Mouse (Mus musculus): ENCODE measurements around the gene Cda. TPM values are rescaled to one million over a fixed set of nuclear protein-coding genes. Genes with fewer than 3 reads are reported as not detected.

Cda gene
- total RNA-seq (2022) = 1 to 10 TPM; 2.1 to 3.2 (median 2.8) TPM

DNA sequence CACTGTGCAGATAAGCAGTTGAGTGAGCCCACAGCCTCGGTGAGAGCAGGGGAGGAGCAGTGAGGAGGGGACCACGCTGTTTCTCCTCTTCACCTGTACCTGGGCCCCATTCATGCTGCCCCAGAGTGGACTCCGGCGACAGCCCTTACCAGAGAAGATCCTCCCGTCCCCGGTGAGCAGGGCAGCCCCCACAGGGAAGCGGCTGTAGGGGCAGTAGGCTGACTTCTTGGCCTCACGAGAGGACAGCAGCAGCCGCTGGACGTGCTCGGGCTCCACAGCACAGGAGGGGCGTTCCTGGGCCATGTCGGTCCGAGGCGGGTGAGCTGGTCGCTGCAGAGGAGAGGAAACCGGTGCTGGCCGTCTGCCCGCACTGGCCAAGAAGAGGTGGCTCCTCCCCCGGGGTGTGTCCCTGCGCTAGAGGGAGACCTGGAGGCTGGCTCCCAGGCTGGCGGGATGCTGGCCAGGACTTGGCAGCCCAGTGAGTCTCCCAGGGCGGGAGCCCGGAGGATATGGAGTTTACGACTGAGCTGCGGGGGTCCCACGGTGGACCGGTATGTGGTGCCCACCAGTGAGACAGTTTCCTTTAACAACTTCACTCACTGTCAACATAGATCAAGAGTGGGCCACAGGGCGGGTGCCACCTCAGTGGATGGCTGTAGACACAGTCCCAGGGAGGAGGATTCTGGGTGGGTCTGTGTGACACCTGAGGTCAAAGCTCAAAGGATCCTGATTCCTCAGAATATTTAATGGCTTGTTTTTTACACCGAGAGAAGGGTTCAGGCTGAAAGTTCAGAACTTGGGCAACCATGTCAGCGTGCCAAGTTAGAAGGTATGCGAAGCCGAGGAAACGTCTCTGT lies at the start of gene Cda:
Gene Cda, minus strand, starts transcription at position 352 of the 857 bp plus-strand sequence.
- peak; percentile 84 for DNase-seq (ENCODE audit: low spot score)

DNA sequence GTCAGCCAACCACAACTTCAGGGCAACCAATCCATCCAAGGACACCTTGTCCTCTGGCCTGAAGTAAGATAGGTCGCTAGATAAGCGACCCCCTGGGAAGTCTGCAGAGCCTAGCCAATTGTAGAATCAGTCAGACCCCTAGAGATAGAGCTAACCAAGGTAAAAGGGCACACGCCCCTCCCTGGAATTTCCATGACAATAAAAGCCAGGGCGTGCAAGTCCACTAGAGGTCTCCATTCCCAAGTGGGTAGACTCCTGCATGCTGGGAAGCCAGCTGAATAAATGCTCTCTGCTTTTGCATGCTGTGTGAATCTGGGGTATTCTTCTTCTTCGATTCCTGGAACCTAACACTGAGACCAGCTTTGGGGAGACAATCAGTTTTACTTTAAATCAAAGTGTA lies 48.6 kb upstream of the Cda start:
- no peak for DNase-seq (ENCODE audit: low spot score)

DNA sequence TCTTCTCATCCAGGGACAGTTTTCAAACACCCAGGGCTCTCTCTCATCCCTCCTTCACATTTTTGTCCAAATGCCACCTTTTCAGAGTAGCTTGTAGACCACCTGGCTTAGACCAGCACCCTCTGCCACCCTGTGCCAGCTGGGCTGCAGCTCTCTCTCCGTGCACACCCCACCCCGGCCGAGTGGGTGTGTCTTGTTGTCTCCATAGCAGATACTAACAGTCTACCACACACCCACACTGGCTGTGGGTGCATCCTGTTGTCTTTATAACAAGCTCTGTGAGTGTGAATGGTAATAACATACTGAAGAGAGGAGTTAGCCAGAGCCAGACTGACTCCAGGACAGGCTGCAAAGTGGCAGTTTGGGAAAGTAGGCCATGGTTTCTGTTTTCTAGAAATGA lies 48.2 kb upstream of the Cda start:
- DNase-seq (ENCODE audit: low spot score) = no peak

DNA sequence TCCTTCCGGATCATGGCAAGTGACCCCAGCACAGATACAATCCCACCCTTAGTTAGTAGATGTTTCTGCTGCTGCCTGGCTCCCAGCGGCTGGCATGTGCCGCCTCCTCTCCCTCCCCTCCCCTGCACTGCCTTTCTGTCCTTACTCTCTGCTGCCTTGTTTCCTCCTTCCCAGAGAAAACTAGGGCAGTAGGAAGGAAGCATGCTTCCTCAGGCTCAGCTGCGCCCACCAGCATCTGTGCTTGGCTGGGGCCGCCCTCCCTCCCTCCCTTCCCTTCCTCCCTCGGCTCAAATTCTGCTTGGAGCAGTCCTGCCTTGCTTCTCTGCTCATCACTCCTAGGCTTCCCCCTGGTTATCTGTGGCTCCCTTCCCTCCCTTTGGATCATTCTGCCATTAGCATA lies 46.9 kb upstream of the Cda start:
- DNase-seq (ENCODE audit: low spot score) = peak; percentile 19

DNA sequence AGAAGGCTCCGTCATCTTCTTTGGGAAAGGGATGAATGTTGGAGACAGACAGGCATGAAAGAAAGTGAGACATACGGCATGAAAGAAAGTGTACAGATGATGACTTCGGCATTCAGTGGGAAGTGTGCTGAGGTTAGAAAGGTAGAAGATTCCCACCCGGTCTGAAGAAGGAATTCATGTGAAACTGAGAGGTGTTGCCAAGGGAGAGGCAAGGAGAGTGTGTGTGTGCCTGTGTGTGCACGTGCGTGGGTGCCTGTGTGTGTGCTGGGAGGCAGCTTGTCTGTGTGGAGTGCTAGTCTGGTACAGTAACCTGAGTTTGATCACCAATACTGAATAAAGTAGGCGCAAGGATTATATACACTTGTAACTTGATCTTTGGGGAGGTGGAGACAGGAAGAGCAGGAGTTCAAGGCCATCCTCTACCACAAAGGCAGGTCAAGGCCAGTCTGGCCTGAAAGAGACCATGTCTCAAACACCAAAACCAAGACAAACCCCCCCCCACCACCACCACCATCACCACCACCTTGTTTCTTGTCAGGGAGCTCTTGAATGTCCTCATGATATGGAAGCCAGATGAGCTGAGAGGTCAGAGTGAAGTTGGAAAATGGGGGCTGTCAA lies 43.8 kb upstream of the Cda start:
- DNase-seq (ENCODE audit: low spot score) = no peak

DNA sequence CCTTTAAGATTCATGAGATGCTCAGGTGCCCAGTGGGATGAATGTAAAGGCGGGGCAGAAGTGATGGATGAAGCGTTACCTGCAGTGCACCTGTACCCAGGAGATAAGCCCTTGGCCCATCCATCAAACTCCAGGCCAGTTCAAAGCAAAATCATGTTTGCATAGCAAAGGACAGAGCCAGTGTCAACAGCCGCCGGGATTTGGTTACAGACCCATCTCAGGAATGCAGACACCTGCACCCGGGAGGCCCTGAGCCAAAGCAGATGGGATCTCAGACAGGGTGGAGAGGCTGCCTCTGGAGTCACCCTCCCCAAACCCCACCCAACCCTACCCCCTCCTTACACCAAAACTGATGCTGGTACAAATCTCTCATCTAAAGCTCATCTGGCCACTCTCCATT lies 43.2 kb upstream of the Cda start:
- DNase-seq (ENCODE audit: low spot score) = no peak

DNA sequence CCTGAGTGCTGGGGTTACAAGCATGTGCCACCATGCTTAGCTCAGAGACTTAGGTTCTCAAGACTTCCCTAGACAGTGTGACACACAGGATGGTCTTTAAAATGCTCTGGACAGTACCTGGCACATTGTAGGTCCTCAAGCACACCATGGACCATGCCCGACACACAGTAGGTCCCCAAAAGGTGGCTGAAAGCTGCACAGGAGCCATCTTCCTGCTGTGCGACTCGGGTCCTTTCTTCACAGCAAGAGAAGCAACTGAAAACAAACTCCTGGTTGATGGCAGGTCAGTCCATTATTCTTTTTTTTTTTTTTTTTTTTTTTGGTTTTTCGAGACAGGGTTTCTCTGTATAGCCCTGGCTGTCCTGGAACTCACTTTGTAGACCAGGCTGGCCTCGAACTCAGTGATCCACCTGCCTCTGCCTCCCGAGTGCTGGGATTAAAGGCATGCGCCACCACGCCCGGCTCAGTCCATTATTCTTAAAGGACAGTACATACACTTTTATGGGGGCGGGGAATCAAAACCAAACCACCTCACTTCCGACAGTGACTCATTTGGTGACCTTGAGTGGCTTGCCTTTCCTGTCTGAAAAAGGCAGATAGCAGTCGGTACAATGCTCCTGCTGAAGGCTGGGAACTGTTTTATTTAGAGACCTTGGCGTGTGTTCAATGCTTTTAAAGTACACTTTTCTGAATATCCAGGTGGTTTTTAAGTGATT lies 39.8 kb upstream of the Cda start:
- DNase-seq (ENCODE audit: low spot score) = peak; percentile 60

DNA sequence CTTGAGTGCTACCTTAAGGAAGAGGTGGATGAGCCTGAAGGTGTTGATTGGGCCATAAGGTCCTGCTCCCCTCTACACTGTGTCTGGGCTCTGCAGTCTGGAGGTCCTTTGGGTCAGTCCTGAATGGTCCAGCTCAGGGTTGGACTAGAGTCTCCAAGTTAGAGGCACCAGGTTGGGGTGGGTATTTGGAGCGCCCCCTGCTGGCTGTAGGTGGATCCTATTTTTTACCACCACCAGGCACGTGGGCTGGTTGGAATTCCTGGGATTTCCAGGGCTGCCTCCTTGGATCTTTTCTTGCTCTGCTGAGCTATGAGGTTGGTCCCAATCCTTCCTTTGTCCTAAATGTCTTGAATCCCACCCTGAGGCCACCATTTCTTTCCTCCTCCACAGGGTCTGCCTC lies 37.0 kb upstream of the Cda start:
- peak; percentile 9 for DNase-seq (ENCODE audit: low spot score)

DNA sequence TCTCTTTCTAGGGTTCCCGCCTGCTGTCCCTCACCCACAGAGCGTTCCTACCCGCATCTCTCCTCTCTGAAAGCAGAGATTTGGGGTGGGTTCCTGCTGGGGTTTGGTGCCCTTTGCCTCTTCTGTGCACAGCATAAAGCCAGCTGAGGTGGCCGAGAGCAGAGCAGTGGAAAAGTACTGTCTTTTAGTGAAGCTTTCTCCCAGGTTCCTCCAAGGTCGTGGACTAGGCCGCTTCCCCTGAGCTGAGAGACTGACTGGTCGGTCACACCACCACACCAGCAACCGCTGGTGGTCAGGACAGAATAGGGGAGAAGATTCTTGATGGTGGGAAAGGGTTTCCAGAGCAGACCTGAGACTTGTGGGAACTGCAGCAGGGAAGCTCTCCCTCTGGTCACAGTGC lies 28.9 kb upstream of the Cda start:
- DNase-seq (ENCODE audit: low spot score) = no peak

DNA sequence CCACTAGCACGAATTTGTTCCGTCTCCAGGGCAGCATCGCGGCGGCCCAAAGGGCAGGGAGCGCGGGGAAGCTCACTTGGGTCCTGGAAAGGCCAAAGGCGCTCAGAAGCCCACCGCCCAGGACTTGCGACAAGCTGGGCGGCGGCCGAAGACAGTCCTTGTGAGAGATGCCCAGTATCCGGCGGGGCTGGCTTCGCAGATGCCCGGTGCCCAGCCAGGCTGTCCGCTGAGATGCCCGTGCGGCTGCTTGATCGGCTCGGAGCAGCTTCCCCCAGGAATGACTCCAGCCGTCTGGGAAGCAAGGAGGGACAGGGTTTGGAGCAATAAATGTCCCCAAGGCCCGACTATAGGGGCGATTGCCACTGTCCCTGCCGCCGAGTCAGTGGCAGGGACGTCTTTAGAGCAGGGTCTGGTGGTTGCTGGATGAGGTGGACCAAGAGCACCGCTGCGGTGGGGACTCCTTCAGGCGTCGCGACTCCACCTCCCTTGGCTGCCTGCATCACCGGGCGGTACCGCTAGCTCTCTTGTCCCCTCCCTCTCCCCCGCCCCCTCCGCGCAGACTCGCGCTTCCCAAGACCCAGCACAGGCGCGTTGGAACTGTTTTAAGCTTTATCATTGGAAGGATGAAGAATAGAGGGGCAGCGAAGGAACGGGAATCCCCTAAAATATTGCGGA lies 28.3 kb upstream of the Cda start, which contains the start of gene Fam43b:
Gene Fam43b, minus strand, starts transcription at position 558 of the 675 bp plus-strand sequence.
- DNase-seq (ENCODE audit: low spot score) = no peak

DNA sequence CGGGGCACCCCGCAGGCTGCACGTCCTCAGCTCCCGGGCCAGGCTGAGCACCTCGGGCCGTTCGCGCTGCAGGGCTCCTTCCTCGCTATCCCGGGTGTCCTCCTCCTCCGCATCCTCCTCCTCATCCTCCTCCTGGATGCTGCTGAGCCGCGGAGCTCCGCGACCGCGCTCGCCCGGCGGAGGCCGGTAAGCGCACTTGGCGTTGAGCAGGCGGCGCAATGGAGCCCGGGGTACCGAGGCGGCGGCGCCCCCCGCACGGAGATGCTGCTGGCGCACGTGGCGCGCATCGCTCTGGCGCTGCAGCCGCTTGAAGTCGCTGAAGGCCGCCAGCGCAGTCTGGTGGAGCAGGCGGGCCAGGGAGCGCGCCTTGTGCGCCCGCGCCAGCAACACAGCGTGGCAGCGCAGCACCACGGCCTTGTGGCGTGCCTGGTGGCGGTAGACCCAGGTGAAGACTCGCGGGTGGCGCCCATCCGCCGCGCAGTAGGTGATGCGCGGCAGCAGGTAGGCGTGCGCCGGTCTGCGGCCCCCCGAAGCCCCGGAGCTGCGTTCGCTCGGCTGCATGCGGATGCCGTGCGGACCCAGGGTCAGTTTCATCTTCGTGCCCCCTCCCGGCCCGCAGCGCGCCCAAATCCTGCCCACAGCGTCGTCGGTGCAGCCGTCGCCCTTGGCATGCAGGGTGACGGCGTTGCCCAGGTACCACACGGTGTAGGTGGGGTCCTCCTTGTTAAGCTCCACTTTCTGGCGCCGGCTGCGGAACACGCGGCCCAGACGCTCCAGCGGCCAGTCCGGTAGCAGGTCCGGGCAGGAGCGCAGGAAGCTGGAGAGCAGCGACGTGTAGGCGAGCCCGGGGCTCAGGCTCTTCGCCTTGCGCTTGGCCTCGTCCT lies 27.5 kb upstream of the Cda start:
- no peak for DNase-seq (ENCODE audit: low spot score)

DNA sequence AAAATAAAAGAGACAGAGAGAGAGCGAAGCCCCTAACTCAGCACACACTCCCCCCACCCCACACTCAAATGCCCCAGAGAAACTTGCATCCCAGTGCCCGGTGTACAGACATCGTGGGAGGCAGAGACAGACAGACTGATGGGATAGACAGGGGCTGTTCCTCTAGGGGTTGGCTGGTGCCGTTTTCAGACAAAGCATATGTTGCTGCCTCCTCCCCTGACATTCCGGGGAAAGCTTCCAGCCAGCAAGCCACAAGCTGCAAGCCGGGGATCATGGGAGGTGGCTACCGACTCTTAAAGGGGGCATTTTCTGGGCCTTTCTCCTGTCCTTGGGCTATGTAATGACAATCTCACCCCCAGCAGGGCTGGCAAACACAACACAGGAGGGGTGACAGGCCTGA lies 25.9 kb upstream of the Cda start:
- no peak for DNase-seq (ENCODE audit: low spot score)

DNA sequence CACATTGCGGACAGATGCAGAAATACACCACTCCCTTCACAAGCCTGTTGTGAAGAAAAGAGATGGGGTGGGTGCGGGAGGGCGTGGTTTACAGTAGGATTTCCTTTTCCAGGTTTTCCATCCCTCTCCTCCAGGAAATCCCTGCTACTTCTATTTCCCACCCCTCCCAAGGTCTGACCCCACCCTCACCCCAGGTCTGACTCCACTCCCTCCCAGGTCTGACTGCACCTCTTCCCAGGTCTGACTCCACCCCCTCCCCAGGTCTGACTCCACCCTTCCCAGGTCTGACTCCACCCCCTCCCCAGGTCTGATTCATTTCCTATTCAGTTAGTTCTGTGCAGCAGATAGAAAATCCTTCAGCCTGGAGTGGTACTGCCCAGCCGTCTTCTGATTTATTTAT lies 16.0 kb upstream of the Cda start:
- no peak for DNase-seq (ENCODE audit: low spot score)

DNA sequence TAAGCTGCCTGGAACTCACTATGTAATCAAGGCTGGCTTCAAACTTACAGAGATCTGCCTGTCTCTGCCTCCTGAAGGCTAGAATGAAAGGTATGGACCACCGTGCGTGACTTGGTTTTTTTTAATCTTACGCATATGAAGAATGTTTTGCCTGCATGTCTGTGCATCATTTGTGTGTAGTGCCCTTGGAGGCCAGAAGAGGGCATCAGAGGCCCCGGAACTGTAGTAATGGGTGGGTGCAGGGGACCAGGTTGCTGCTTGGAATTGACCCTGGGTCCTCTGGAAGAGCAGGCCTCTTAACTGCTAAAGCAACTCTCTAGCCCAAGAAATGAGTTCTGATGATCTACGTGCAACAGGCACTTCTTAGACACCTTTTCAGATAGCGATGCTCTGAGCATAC lies 14.7 kb upstream of the Cda start:
- DNase-seq (ENCODE audit: low spot score) = no peak

DNA sequence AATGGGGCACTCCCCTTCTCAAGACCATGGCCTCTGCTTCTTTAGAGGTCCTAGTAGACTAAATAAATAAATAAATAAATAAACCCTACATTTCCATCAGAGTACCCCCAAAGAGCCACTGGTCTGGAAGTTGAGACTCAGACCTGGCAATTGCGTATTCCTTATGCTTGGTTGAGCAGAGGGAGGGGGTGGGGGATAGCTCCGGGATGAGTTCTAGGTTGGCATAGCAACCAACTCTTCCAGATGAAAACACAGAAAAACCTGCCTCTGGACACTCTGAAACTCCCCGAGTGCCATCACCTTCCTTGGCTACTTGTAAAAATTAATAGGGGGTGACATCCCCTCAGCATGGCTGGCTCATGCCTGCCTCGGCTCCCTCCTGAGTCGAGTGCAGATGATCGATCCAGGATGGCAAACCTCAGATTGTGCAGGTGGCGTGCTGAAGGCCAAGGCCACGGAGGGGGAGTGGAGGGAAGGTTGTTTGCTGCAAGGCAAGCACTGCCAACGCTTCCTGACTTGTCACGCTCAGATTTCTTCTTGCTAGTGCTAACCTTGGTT lies 12.4 kb upstream of the Cda start:
- DNase-seq (ENCODE audit: low spot score) = no peak

DNA sequence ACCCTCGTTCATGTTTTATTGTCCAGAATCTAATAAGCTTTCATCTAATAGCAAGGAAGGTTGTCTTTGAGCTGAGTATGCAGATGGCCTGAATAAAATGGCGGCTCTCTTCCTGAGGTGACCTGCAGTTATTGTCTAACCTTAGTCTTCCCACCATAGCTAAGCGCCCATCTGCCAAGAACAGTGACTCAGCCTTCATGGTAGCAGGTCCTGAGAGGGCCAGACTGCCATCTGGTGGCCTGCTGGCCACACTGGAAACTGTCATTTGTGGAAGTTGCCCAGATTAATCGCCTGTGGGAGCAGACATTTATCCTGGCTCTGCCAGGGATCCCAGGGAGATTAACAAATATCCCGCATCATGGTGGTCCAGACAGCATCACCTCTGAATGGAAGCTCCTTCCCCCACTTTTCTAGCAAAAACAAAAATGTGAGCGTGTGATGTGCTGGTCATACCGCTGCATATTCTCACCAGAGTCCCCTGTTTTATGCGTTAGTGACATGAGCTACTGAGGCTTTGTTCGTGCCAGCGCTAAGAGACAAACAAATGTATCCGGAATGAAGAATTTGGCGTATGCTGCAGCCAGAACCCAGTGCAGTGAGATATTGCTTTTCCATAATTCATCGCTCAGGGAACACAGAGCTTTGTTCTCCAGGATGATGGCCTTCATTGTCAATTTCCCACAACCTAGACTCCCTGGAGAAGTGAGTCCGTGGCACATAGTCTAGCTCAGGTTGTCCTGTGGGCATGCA lies 11.5 kb upstream of the Cda start:
- DNase-seq (ENCODE audit: low spot score) = peak; percentile 78

DNA sequence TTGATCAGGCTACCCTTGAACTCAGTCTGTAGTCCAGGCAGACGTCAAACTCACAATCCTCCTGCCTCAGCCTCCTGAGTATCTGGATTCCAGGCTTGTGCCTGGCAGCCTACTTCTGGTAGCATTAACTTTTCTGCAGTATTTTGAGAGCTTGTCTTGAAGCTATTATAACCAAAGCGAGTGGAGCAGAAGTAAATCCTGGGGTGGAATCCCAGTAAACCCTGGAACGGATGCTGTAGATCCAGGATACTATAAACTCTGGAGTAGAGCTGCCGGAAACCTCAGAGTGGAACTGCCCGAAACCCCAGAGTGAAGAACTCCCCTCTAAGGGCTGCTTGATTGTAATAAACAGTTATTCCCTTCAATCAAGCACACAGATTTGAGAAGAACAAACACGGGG lies 9.7 kb upstream of the Cda start:
- no peak for DNase-seq (ENCODE audit: low spot score)

DNA sequence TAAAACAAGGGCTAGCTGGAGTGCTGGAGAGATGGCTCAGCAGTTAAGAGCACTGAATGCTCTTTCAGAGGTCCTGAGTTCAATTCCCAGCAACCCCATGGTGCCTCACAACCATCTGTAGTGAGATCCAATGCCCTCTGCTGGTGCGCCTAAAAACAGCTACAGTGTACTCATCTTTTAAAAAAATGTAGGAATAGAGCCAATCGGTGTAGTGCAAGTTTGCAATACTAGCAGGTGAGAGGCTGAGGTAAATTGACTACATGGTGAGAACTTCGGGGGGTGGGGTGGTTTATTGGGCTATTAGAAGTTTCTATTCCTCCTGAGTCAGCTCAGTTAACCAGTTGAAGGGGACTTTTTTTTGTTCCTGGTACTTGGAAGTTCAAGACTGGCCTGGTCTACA lies 7.3 kb upstream of the Cda start:
- no peak for DNase-seq (ENCODE audit: low spot score)

DNA sequence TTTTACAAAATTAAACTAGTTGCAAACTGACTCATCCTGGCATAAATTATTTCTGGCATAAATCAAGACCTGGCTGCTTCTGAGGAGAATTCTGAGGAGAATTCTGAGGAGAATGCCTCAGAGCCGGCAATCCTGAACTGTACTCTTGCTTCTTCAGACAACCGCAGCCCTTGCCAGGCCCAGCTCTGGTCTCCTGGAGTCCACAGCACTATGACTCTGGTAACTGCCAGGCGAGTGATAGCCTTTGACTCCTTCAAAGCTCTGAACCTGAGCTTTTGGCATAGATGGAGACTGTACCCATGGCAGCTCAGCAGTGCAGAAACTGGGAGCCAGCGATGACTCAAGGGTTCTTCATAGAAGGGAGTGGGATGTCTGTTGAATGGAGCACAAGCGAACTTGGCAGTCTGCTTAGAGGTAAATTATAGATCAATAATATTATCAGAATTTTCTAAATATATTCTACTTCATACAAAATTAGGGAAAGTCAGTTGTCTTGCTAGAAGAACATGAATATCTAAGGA lies 3.3 kb upstream of the Cda start:
- no peak for DNase-seq (ENCODE audit: low spot score)

All from heart, adult 8-10 months (tissue).